Mouse (Mus musculus): ENCODE results near the gene Iqsec2. TPM values are rescaled to one million over a fixed set of nuclear protein-coding genes. Genes with fewer than 3 reads are reported as not detected.
A peak's percentile ranks its signal among the peaks of the same experiment; 100 is the strongest.
"Not testable (repeated sequence)": the region's sequence is repeated elsewhere in the genome, so short reads cannot be mapped to it uniquely, and the experiment has no call there.

The Iqsec2 gene
- polyA plus RNA-seq, 1 experiment from 2014 or later: 4.8 TPM

GRCm38 (mm10) chrX:152224280-152224679 is 80.2 kb downstream of the Iqsec2 start:
- Histone ChIP-seq H3K9me3 (no peaks in the 10 kb centered on the region), H3K27ac (no peak overlapping the region), H3K4me3 (no peak overlapping the region), H3K36me3 (replicated peaks) (no peaks in the 10 kb centered on the region), H3K4me2 (no peak overlapping the region), H3K4me1 (no peaks in the 10 kb centered on the region), H3K9ac (no peak overlapping the region), H3K27me3 (replicated peaks) (peaks cover 58% of the 10 kb centered on the region)
- ATAC-seq (replicated peaks): no peak
- 77% methylated on average over 5 of the region's 5 CpGs for WGBS

- Histone ChIP-seq H3K4me2 (peak within 1 kb of the TSS; percentile 71), H3K27me3 (replicated peaks) (no peaks in the 10 kb centered on the region; the same call in 1 of the 2 replicates), H3K36me3 (replicated peaks) (no peaks in the 10 kb centered on the region), H3K27ac (peak within 1 kb of the TSS; percentile 80), H3K4me3 (peak within 1 kb of the TSS; percentile 88), H3K4me1 (peaks cover 28% of the 10 kb centered on the region), H3K9ac (peak within 1 kb of the TSS; percentile 74), H3K9me3 (no peaks in the 10 kb centered on the region)
- ATAC-seq (replicated peaks): peak; percentile 98
- WGBS: under 1% methylated on average over 69 of the region's 69 CpGs
Observed at GRCm38 (mm10) chrX:152232781-152233763, 89.0 kb downstream of the Iqsec2 start, which contains the start of gene Kdm5c. Gene Kdm5c, plus strand, starts transcription at chrX:152233020.

- ATAC-seq (replicated peaks): no peak
- Histone ChIP-seq H3K4me1 (peaks cover 28% of the 10 kb centered on the region), H3K4me3 (peak overlapping the region; percentile 88), H3K27ac (no peak overlapping the region), H3K9ac (peak overlapping the region; percentile 74), H3K36me3 (replicated peaks) (peaks cover 8% of the 10 kb centered on the region; the same call in 1 of the 2 replicates), H3K9me3 (no peaks in the 10 kb centered on the region), H3K4me2 (peak overlapping the region; percentile 71), H3K27me3 (replicated peaks) (no peaks in the 10 kb centered on the region; the same call in 1 of the 2 replicates)
- 32% methylated on average over 3 of the region's 3 CpGs for WGBS
Observed at GRCm38 (mm10) chrX:152234125-152234524, 90.1 kb downstream of the Iqsec2 start.

GRCm38 (mm10) chrX:152235758-152236157 is 91.7 kb downstream of the Iqsec2 start:
- no peak for ATAC-seq (replicated peaks)
- H3K4me2 ChIP-seq: peak overlapping the region; percentile 71
- H3K27me3 ChIP-seq (replicated peaks): no peaks in the 10 kb centered on the region; the same call in 1 of the 2 replicates
- peaks cover 23% of the 10 kb centered on the region; the same call in 1 of the 2 replicates for H3K36me3 ChIP-seq (replicated peaks)
- H3K9me3 ChIP-seq: no peaks in the 10 kb centered on the region
- 82% methylated on average over 2 of the region's 2 CpGs for WGBS
- no peak overlapping the region for H3K4me3 ChIP-seq
- no peak overlapping the region for H3K9ac ChIP-seq
- H3K4me1 ChIP-seq: peaks cover 28% of the 10 kb centered on the region
- H3K27ac ChIP-seq: no peak overlapping the region

- not testable (repeated sequence) for H3K4me2 ChIP-seq; H3K9ac ChIP-seq; H3K4me3 ChIP-seq; ATAC-seq (replicated peaks); H3K27ac ChIP-seq; H3K27me3 ChIP-seq (replicated peaks); H3K4me1 ChIP-seq; H3K9me3 ChIP-seq
- WGBS: 78% methylated on average over 6 of the region's 6 CpGs
- peaks cover 52% of the 10 kb centered on the region for H3K36me3 ChIP-seq (replicated peaks)
Observed at GRCm38 (mm10) chrX:152243140-152243539, 99.1 kb downstream of the Iqsec2 start.

- peaks cover 46% of the 10 kb centered on the region for H3K36me3 ChIP-seq (replicated peaks)
Observed at GRCm38 (mm10) chrX:152244492-152245189, 100.6 kb downstream of the Iqsec2 start.

GRCm38 (mm10) chrX:152271189-152271588 is 127.1 kb downstream of the Iqsec2 start:
- H3K4me3 ChIP-seq: no peak overlapping the region
- WGBS: 98% methylated on average over 11 of the region's 11 CpGs
- no peak overlapping the region for H3K9ac ChIP-seq
- ATAC-seq (replicated peaks): no peak
- no peaks in the 10 kb centered on the region for H3K27me3 ChIP-seq (replicated peaks)
- H3K4me1 ChIP-seq: no peaks in the 10 kb centered on the region
- peaks cover 54% of the 10 kb centered on the region; the same call in 1 of the 2 replicates for H3K36me3 ChIP-seq (replicated peaks)
- H3K4me2 ChIP-seq: no peak overlapping the region
- no peaks in the 10 kb centered on the region for H3K9me3 ChIP-seq
- H3K27ac ChIP-seq: no peak overlapping the region

More at GRCm38 (mm10) chrX:152244492-152245189, 100.6 kb downstream of the Iqsec2 start:
- no peaks in the 10 kb centered on the region for H3K9me3 ChIP-seq
- 95% methylated on average over 2 of the region's 2 CpGs for WGBS
- H3K27ac ChIP-seq: no peak overlapping the region
- H3K27me3 ChIP-seq (replicated peaks): no peaks in the 10 kb centered on the region
- H3K4me3 ChIP-seq: no peak overlapping the region
- H3K4me2 ChIP-seq: no peak overlapping the region
- ATAC-seq (replicated peaks): no peak
- H3K9ac ChIP-seq: no peak overlapping the region
- no peaks in the 10 kb centered on the region for H3K4me1 ChIP-seq

Other genes starting within 250 kb of the Iqsec2 start
- 95.6 and 105 TPM in 2 replicates for gene Hsd17b10, start 142.4 kb upstream of the Iqsec2 start, polyA plus RNA-seq (2015; fragmentation: Nextera tagmentation; extraction: Ambion mirVana)
- gene Ribc1, start 128.0 kb upstream of the Iqsec2 start, polyA plus RNA-seq (2015; fragmentation: Nextera tagmentation; extraction: Ambion mirVana): 2.5 and 3.2 TPM in 2 replicates
- 79.5 and 79.7 TPM in 2 replicates for gene Smc1a, start 127.8 kb upstream of the Iqsec2 start, polyA plus RNA-seq (2015; fragmentation: Nextera tagmentation; extraction: Ambion mirVana)
- 38.6 and 38.9 TPM in 2 replicates for gene Kdm5c, start 88.8 kb downstream of the Iqsec2 start, polyA plus RNA-seq (2015; fragmentation: Nextera tagmentation; extraction: Ambion mirVana)
- gene Kantr, start 183.2 kb downstream of the Iqsec2 start, polyA plus RNA-seq (2015; fragmentation: Nextera tagmentation; extraction: Ambion mirVana): 33.3 and 38.9 TPM in 2 replicates
- gene Tspyl2, start 198.2 kb downstream of the Iqsec2 start, polyA plus RNA-seq (2015; fragmentation: Nextera tagmentation; extraction: Ambion mirVana): 58.7 and 60.4 TPM in 2 replicates
- 11.1 and 13.6 TPM in 2 replicates for gene Gpr173, start 224.4 kb downstream of the Iqsec2 start, polyA plus RNA-seq (2015; fragmentation: Nextera tagmentation; extraction: Ambion mirVana)

All from midbrain, embryonic 15.5 days (tissue).